Mouse (Mus musculus): ENCODE results near the gene Car15. TPM values are rescaled to one million over a fixed set of nuclear protein-coding genes. Genes with fewer than 3 reads are reported as not detected.

Gene Car15
- total RNA-seq, 2 experiments from 2014 or later = 1.2 to 1.9 TPM

GRCm38 (mm10) chr16:17802839-17803674 is 35.1 kb downstream of the Car15 start:
- ATAC-seq (replicated peaks; ENCODE audit: poor library complexity) = 0 out of 2 replicates have a peak, but pooled peaks have one; percentile 9

- ATAC-seq (replicated peaks; ENCODE audit: poor library complexity) = no peak
Measured at GRCm38 (mm10) chr16:17802456-17802838, 35.7 kb downstream of the Car15 start.

- ATAC-seq (replicated peaks; ENCODE audit: poor library complexity) = no peak
Measured at GRCm38 (mm10) chr16:17801777-17802455, 36.2 kb downstream of the Car15 start.

- ATAC-seq (replicated peaks; ENCODE audit: poor library complexity) = no peak
Measured at GRCm38 (mm10) chr16:17799584-17799983, 38.6 kb downstream of the Car15 start.

GRCm38 (mm10) chr16:17798321-17799180 is 39.6 kb downstream of the Car15 start:
- ATAC-seq (replicated peaks; ENCODE audit: poor library complexity) = no peak

- ATAC-seq (replicated peaks; ENCODE audit: poor library complexity) = no peak
Measured at GRCm38 (mm10) chr16:17797812-17798311, 40.3 kb downstream of the Car15 start.

- no peak for ATAC-seq (replicated peaks; ENCODE audit: poor library complexity)
Measured at GRCm38 (mm10) chr16:17796971-17797811, 41.0 kb downstream of the Car15 start, which contains the start of gene Scarf2. Gene Scarf2, plus strand, starts transcription at chr16:17797282.

GRCm38 (mm10) chr16:17796519-17796918 is 41.6 kb downstream of the Car15 start:
- ATAC-seq (replicated peaks; ENCODE audit: poor library complexity) = peak; percentile 47; the same call in 1 of the 2 replicates

- ATAC-seq (replicated peaks; ENCODE audit: poor library complexity) = no peak
Measured at GRCm38 (mm10) chr16:17795643-17796042, 42.5 kb downstream of the Car15 start.

- ATAC-seq (replicated peaks; ENCODE audit: poor library complexity) = no peak
Measured at GRCm38 (mm10) chr16:17794047-17794446, 44.1 kb downstream of the Car15 start.

- ATAC-seq (replicated peaks; ENCODE audit: poor library complexity) = no peak
Measured at GRCm38 (mm10) chr16:17792728-17793127, 45.4 kb downstream of the Car15 start.

GRCm38 (mm10) chr16:17785337-17785736 is 52.8 kb downstream of the Car15 start:
- ATAC-seq (replicated peaks; ENCODE audit: poor library complexity) = 0 out of 2 replicates have a peak, but pooled peaks have one; percentile 29

Other genes starting within 250 kb of the Car15 start
- 59.3 and 76.5 TPM in 2 replicates for gene Smpd4, start 219.0 kb downstream of the Car15 start, total RNA-seq (2015)
- 49.1 and 49.3 TPM in 2 replicates for gene Smpd4, start 219.0 kb downstream of the Car15 start, total RNA-seq (2017)
- 1.0 and 1.5 TPM in 2 replicates for gene Ccdc74a, start 191.9 kb downstream of the Car15 start, total RNA-seq (2015)
- gene Ccdc74a, start 191.9 kb downstream of the Car15 start, total RNA-seq (2017) = 0.51 TPM in 1 of 2 replicates, not detected in the other
- 42.7 and 43.0 TPM in 2 replicates for gene Med15, start 105.5 kb downstream of the Car15 start, total RNA-seq (2015)
- gene Med15, start 105.5 kb downstream of the Car15 start, total RNA-seq (2017) = 15.5 and 26.5 TPM in 2 replicates
- gene Klhl22, start 78.7 kb downstream of the Car15 start, total RNA-seq (2015) = 7.5 and 10.6 TPM in 2 replicates
- 12.8 and 34.6 TPM in 2 replicates for gene Klhl22, start 78.7 kb downstream of the Car15 start, total RNA-seq (2017)
- 0.10 TPM in 1 of 2 replicates, not detected in the other for gene Scarf2, start 41.1 kb downstream of the Car15 start, total RNA-seq (2015)
- gene Scarf2, start 41.1 kb downstream of the Car15 start, total RNA-seq (2017) = 0.07 TPM in 1 of 2 replicates, not detected in the other
- not detected in 2 replicates for gene B830017H08Rik, start 5.2 kb downstream of the Car15 start, total RNA-seq (2015)
- gene B830017H08Rik, start 5.2 kb downstream of the Car15 start, total RNA-seq (2017) = not detected in 2 replicates
- 0.05 and 0.20 TPM in 2 replicates for gene Gm20518, start 53.3 kb upstream of the Car15 start, total RNA-seq (2015)
- gene Gm20518, start 53.3 kb upstream of the Car15 start, total RNA-seq (2017) = 0.20 TPM in 1 of 2 replicates, not detected in the other
- gene Tssk1, start 55.9 kb upstream of the Car15 start, total RNA-seq (2015) = not detected in 2 replicates
- gene Tssk1, start 55.9 kb upstream of the Car15 start, total RNA-seq (2017) = not detected in 2 replicates
- 21.6 and 23.8 TPM in 2 replicates for gene Dgcr2, start 60.2 kb upstream of the Car15 start, total RNA-seq (2015)
- 40.4 and 50.0 TPM in 2 replicates for gene Dgcr2, start 60.2 kb upstream of the Car15 start, total RNA-seq (2017)
- gene Tssk2, start 60.3 kb upstream of the Car15 start, total RNA-seq (2015) = not detected in 2 replicates
- not detected in 2 replicates for gene Tssk2, start 60.3 kb upstream of the Car15 start, total RNA-seq (2017)
- 8.4 and 12.0 TPM in 2 replicates for gene Ess2, start 73.0 kb upstream of the Car15 start, total RNA-seq (2015)
- gene Ess2, start 73.0 kb upstream of the Car15 start, total RNA-seq (2017) = 22.5 and 23.8 TPM in 2 replicates
- not detected in 2 replicates for gene Gsc2, start 76.7 kb upstream of the Car15 start, total RNA-seq (2015)
- not detected in 2 replicates for gene Gsc2, start 76.7 kb upstream of the Car15 start, total RNA-seq (2017)
- 23.0 and 27.2 TPM in 2 replicates for gene Slc25a1, start 89.9 kb upstream of the Car15 start, total RNA-seq (2015)
- 35.4 and 50.6 TPM in 2 replicates for gene Slc25a1, start 89.9 kb upstream of the Car15 start, total RNA-seq (2017)
- gene Vpreb2, start 142.1 kb upstream of the Car15 start, total RNA-seq (2015) = not detected in 2 replicates
- not detected in 2 replicates for gene Vpreb2, start 142.1 kb upstream of the Car15 start, total RNA-seq (2017)
- gene Dgcr6, start 214.5 kb upstream of the Car15 start, total RNA-seq (2015) = 30.8 and 33.9 TPM in 2 replicates
- gene Dgcr6, start 214.5 kb upstream of the Car15 start, total RNA-seq (2017) = 18.2 and 23.7 TPM in 2 replicates